Mouse (Mus musculus) inflammation-experienced regulatory T-cells, adult 6 months (primary cell): ENCODE measurements around the gene Gpr101. TPM values are rescaled to one million over a fixed set of nuclear protein-coding genes. Genes with fewer than 3 reads are reported as not detected.

ENCODE experiments used
- ATAC-seq: one replicate; pipeline ENCODE4 v1.8.0; 2017
- polyA plus RNA-seq, 3 experiments: library from polyadenylated mRNA; unstranded; fragments of 100-300 nt; shearing (Covaris generic); gene quantifications; one replicate each; pipeline ENCODE4 v1.2.1; 2017

Gene Gpr101
- not detected for polyA plus RNA-seq

DNA sequence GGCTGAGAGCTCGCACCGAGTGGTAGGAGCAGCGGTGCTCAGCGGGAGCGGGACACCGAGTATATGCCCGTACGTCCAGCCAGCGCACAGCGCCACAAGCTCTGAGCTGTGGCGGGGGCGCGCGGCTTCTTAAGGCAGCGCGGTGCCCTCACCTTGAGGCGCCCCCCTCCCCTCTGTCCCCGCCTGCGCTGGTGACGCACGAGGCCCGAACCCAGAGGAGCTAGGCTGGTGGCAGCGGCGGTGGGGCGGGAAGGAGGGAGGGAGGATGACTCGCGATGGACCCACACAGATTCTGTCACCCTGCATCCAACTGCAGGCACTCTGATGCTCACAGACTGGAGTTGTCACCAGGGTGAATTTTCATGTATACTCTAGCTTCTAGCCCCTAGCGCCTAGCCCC is at the start of gene Gpr101:
TSS of gene Gpr101 (minus strand) at position 124 of the 400 bp plus-strand sequence.
- ATAC-seq: no peak

DNA sequence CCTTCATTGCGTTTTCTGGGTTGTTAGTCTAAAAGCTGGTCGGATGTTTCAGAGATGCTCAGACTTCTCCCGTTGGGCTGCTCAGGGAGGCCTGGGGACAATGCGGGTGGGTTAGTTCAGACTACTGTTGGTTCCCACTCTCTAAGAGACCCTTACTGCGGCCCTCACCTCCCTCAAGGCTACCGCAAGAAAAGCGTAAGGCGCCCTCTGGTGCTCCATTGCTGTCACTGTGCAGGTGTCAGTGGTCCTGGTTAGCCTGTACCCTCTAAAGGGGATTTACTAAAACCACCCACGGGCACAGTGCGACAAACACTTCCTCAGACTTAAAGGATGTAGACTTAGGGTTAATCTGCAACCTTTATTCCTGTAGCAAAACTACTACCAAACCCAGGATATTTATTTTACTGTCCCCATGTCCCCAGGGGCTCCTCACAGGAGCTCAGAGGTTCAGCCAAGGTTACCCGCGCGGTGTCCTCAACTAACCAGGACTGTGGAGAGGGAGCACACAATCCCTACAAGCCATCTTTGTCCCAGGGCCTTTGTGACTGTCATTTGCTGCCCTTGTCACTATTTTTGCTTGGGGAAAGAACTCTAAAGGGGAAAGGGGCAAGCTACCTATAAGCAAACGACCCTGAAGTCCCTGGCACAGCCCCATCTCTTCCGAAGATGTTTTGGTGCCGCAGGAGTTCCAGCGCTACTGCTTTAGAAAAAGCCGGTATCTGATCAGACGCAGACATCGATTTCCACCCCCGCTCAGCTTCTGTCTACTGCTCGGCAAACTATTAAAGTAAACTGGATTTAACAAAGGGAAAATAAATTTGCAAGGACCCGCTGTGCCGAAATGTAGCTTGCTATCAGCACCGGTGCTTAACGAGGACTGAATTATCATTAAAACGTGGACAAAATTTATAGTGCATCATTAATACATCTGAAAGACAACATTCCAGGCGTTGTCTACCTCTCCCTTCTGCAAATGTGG is 17.8 kb upstream of the Gpr101 start:
- no peak for ATAC-seq

DNA sequence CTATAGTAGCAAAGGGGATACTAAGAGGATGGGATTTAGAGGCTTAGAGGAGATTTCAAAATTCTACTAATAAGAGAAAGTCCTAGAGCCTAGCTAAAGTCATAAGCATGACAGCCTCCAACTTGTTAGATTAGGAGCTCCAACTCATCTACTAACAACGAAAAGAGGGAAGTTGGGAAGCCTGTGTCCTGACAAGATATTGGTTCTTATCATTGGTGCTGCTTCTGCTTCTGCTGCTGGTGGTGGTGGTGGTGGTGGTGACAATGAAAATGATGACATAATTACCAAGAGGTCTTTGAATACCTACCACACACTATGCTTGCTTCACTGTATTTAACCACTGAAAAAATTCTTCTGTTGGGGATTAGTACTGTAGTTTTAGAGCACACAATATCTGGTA is 2.7 kb upstream of the Gpr101 start:
- ATAC-seq: no peak

Other genes starting within 250 kb of the Gpr101 start
- gene Arhgef6, start 165.0 kb downstream of the Gpr101 start, polyA plus RNA-seq: 10 to 100 TPM; 74.2 to 95.3 (median 80.3) TPM
- 100 to 1,000 TPM in 1 of 3 experiments, 10 to 100 TPM in 2; 71.5 to 109 (median 89.7) TPM for gene Rbmx, start 110.7 kb downstream of the Gpr101 start, polyA plus RNA-seq
- not detected for gene Gm364, start 94.6 kb downstream of the Gpr101 start, polyA plus RNA-seq